Mouse (Mus musculus): ENCODE measurements around the gene Zfp113. TPM values are rescaled to one million over a fixed set of nuclear protein-coding genes. Genes with fewer than 3 reads are reported as not detected.

Zfp113 gene
- polyA plus RNA-seq, 1 experiment from 2014 or later = 13.2 TPM

DNA sequence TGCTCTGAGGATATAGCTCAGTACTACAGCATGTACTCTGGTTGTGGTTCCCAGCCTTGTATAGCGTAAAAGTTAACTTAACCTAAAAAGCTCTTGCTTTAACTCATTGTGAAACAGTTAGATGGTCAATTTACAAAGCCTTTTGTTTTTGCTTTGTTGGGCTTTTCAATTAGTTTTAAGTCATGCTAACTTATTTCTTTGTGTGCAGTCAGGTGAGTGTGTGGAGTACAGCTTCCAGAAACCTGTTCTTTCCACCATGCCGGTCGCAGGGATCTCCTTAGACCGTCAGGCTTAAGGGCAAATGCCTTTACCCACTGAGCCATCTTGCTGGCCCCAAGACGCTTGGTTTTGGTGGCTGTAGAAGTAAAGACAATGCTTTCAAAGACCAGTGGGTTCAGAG, 64.8 kb downstream of the Zfp113 start:
- WGBS = 90% methylated on average over 5 of the region's 5 CpGs
- H3K27me3 ChIP-seq (ENCODE audit: insufficient read depth, low read length) = no peaks in the 10 kb centered on the region
- no peaks in the 10 kb centered on the region for H3K9me3 ChIP-seq (replicated peaks; ENCODE audit: low read length)
- TF ChIP-seq CTCF (IDR thresholded peaks at IDR 0.05; ENCODE audit: low read depth) = no peak
- no peak overlapping the region for H3K27ac ChIP-seq
- no peak for DNase-seq (ENCODE audit: low spot score)
- no peak overlapping the region for H3K4me3 ChIP-seq (replicated peaks; ENCODE audit: low read depth, low read length)
- 0 out of 2 replicates have a peak, but pooled peaks cover 9% of the 10 kb centered on the region for H3K4me1 ChIP-seq (replicated peaks; ENCODE audit: insufficient read depth, low read length)
- H3K9ac ChIP-seq (ENCODE audit: low read depth, low read length) = no peak overlapping the region
- peaks cover 19% of the 10 kb centered on the region for H3K36me3 ChIP-seq (ENCODE audit: insufficient read depth, low read length)
- H3K4me2 ChIP-seq (ENCODE audit: low read length) = no peak overlapping the region
- no peak for ATAC-seq (replicated peaks; ENCODE audit: low FRiP score, low read depth)

DNA sequence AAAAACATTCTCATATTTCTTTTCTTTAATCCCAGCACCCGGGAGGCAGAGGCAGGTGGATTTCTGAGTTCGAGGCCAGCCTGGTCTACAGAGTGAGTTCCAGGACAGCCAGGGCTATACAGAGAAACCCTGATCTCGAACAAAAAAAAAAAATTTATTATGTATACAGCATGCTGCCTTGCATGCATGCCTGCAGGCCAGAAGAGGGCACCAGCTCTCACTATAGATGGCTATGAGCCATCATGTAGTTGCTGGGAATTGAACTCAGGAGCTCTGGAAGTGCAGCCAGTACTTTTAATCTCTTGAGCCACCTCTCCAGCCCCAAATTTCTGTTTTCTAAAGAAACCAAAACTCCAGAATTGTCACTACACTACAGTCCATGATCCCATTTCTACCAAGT, 65.3 kb downstream of the Zfp113 start:
- H3K27ac ChIP-seq = peak overlapping the region; percentile 87
- H3K4me1 ChIP-seq (replicated peaks; ENCODE audit: insufficient read depth, low read length) = 0 out of 2 replicates have a peak, but pooled peaks cover 9% of the 10 kb centered on the region
- peak; percentile 65 for TF ChIP-seq CTCF (IDR thresholded peaks at IDR 0.05; ENCODE audit: low read depth)
- H3K4me2 ChIP-seq (ENCODE audit: low read length) = 0 out of 2 replicates have a peak overlapping the region, but pooled peaks have one; percentile 26
- ATAC-seq (replicated peaks; ENCODE audit: low FRiP score, low read depth) = no peak
- H3K9ac ChIP-seq (ENCODE audit: low read depth, low read length) = no peak overlapping the region
- no peak overlapping the region for H3K4me3 ChIP-seq (replicated peaks; ENCODE audit: low read depth, low read length)
- H3K27me3 ChIP-seq (ENCODE audit: insufficient read depth, low read length) = no peaks in the 10 kb centered on the region
- peaks cover 18% of the 10 kb centered on the region for H3K36me3 ChIP-seq (ENCODE audit: insufficient read depth, low read length)
- H3K9me3 ChIP-seq (replicated peaks; ENCODE audit: low read length) = no peaks in the 10 kb centered on the region
- WGBS = 75% methylated on average over 3 of the region's 3 CpGs
- DNase-seq (ENCODE audit: low spot score) = peak; percentile 42

MicroRNA genes within 50 kb of the gene (microRNA counts, 519-probe panel; counts per million panel counts)
- microRNA mmu-miR-106b = 6,284 counts per million, percentile 91 among the panel's probes with 10 or more counts
- 7,590 counts per million, percentile 97 among the panel's probes with 10 or more counts for microRNA mmu-miR-25
- 6,375 counts per million, percentile 92 among the panel's probes with 10 or more counts for microRNA mmu-miR-93

Small RNA genes within 50 kb of the gene (microRNA-seq; reads per million reads assigned to microRNA genes)
- gene Mir106b (6,256 reads per million, percentile 93 among the genes with 10 or more reads in this experiment), gene Mir25 (972 reads per million, percentile 78 among the genes with 10 or more reads in this experiment), gene Mir93 (8,678 reads per million, percentile 94 among the genes with 10 or more reads in this experiment)

Other genes with a start within 250 kb of the Zfp113 start
- 0.13 and 0.20 TPM in 2 replicates for gene Cyp3a13, start 234.1 kb downstream of the Zfp113 start, polyA plus RNA-seq (2015; fragmentation: Nextera tagmentation; extraction: Ambion mirVana)
- gene Gjc3, start 192.6 kb downstream of the Zfp113 start, polyA plus RNA-seq (2015; fragmentation: Nextera tagmentation; extraction: Ambion mirVana) = 0.03 and 0.09 TPM in 2 replicates
- gene Azgp1, start 174.2 kb downstream of the Zfp113 start, polyA plus RNA-seq (2015; fragmentation: Nextera tagmentation; extraction: Ambion mirVana) = 0.09 and 0.22 TPM in 2 replicates
- not detected in 2 replicates for gene Smok3a, start 134.5 kb downstream of the Zfp113 start, polyA plus RNA-seq (2015; fragmentation: Nextera tagmentation; extraction: Ambion mirVana)
- gene Smok3b, start 134.3 kb downstream of the Zfp113 start, polyA plus RNA-seq (2015; fragmentation: Nextera tagmentation; extraction: Ambion mirVana) = not detected in 2 replicates
- gene Smok3c, start 102.5 kb downstream of the Zfp113 start, polyA plus RNA-seq (2015; fragmentation: Nextera tagmentation; extraction: Ambion mirVana) = not detected in 2 replicates
- gene Zkscan1, start 70.7 kb downstream of the Zfp113 start, polyA plus RNA-seq (2015; fragmentation: Nextera tagmentation; extraction: Ambion mirVana) = 17.2 and 17.8 TPM in 2 replicates
- 45.3 and 49.6 TPM in 2 replicates for gene Zscan21, start 38.8 kb downstream of the Zfp113 start, polyA plus RNA-seq (2015; fragmentation: Nextera tagmentation; extraction: Ambion mirVana)
- 240 and 262 TPM in 2 replicates for gene Cops6, start 5.3 kb upstream of the Zfp113 start, polyA plus RNA-seq (2015; fragmentation: Nextera tagmentation; extraction: Ambion mirVana)
- gene Ap4m1, start 16.3 kb upstream of the Zfp113 start, polyA plus RNA-seq (2015; fragmentation: Nextera tagmentation; extraction: Ambion mirVana) = 13.0 and 13.1 TPM in 2 replicates
- gene Mcm7, start 16.7 kb upstream of the Zfp113 start, polyA plus RNA-seq (2015; fragmentation: Nextera tagmentation; extraction: Ambion mirVana) = 119 and 136 TPM in 2 replicates
- gene Taf6, start 31.7 kb upstream of the Zfp113 start, polyA plus RNA-seq (2015; fragmentation: Nextera tagmentation; extraction: Ambion mirVana) = 49.8 and 54.8 TPM in 2 replicates
- gene Cnpy4, start 31.7 kb upstream of the Zfp113 start, polyA plus RNA-seq (2015; fragmentation: Nextera tagmentation; extraction: Ambion mirVana) = 42.2 and 43.9 TPM in 2 replicates
- gene Mblac1, start 38.6 kb upstream of the Zfp113 start, polyA plus RNA-seq (2015; fragmentation: Nextera tagmentation; extraction: Ambion mirVana) = 11.4 and 12.8 TPM in 2 replicates
- 0.22 and 0.36 TPM in 2 replicates for gene Nxpe5, start 70.2 kb upstream of the Zfp113 start, polyA plus RNA-seq (2015; fragmentation: Nextera tagmentation; extraction: Ambion mirVana)
- 77.6 and 87.0 TPM in 2 replicates for gene Lamtor4, start 99.7 kb upstream of the Zfp113 start, polyA plus RNA-seq (2015; fragmentation: Nextera tagmentation; extraction: Ambion mirVana)
- 3.2 and 4.3 TPM in 2 replicates for gene BC037034, start 108.3 kb upstream of the Zfp113 start, polyA plus RNA-seq (2015; fragmentation: Nextera tagmentation; extraction: Ambion mirVana)
- gene Gal3st4, start 117.1 kb upstream of the Zfp113 start, polyA plus RNA-seq (2015; fragmentation: Nextera tagmentation; extraction: Ambion mirVana) = 0.86 and 1.5 TPM in 2 replicates
- 0.06 and 0.16 TPM in 2 replicates for gene Gm43720, start 124.2 kb upstream of the Zfp113 start, polyA plus RNA-seq (2015; fragmentation: Nextera tagmentation; extraction: Ambion mirVana)
- gene Gpc2, start 124.3 kb upstream of the Zfp113 start, polyA plus RNA-seq (2015; fragmentation: Nextera tagmentation; extraction: Ambion mirVana) = 8.1 and 9.1 TPM in 2 replicates
- 1.7 and 1.8 TPM in 2 replicates for gene Stag3, start 124.5 kb upstream of the Zfp113 start, polyA plus RNA-seq (2015; fragmentation: Nextera tagmentation; extraction: Ambion mirVana)
- 0.13 TPM in 1 of 2 replicates, not detected in the other for gene Pvrig, start 186.2 kb upstream of the Zfp113 start, polyA plus RNA-seq (2015; fragmentation: Nextera tagmentation; extraction: Ambion mirVana)